Mouse (Mus musculus) layer of hippocampus, adult 8-10 months (tissue): ENCODE measurements around the gene Hpse2. TPM values are rescaled to one million over a fixed set of nuclear protein-coding genes. Genes with fewer than 3 reads are reported as not detected.
"Not testable (repeated sequence)": the region's sequence is repeated elsewhere in the genome, so short reads cannot be mapped to it uniquely, and the experiment has no call there.

Source experiments
- DNase-seq, 2 experiments: peaks; one replicate each; pipeline ENCODE4 v3.0.0; 2022; ENCODE audit warnings: low spot score in 2 of 2
- total RNA-seq, 4 experiments: library from RNA; stranded (reverse); gene quantifications; 2 replicates each; pipeline ENCODE4 v1.2.4; 2022

Gene Hpse2
- total RNA-seq = under 1 TPM; 0.18 to 0.41 (median 0.24) TPM

- no peak for DNase-seq
Measured at GRCm38 (mm10) chr19:43388017-43388904, at the start of gene Hpse2. Gene Hpse2, minus strand, starts transcription at chr19:43388355.

- DNase-seq = no peak
Measured at GRCm38 (mm10) chr19:43427446-43428224, 39.5 kb upstream of the Hpse2 start.

GRCm38 (mm10) chr19:43424082-43424481, 35.9 kb upstream of the Hpse2 start:
- DNase-seq = no peak

GRCm38 (mm10) chr19:43420506-43420905, 32.4 kb upstream of the Hpse2 start:
- no peak for DNase-seq

GRCm38 (mm10) chr19:43415565-43415964, 27.4 kb upstream of the Hpse2 start:
- DNase-seq = no peak

- DNase-seq = no peak
Measured at GRCm38 (mm10) chr19:43407181-43407580, 19.0 kb upstream of the Hpse2 start.

- peak; percentile 5 to 35 for DNase-seq
Measured at GRCm38 (mm10) chr19:43396327-43396726, 8.2 kb upstream of the Hpse2 start.

- no peak for DNase-seq
Measured at GRCm38 (mm10) chr19:43387071-43387770, 934 bp downstream of the Hpse2 start.

GRCm38 (mm10) chr19:43386041-43386952, 1.9 kb downstream of the Hpse2 start:
- DNase-seq = no peak

- DNase-seq = no peak
Measured at GRCm38 (mm10) chr19:43385451-43385850, 2.7 kb downstream of the Hpse2 start.

- no peak for DNase-seq
Measured at GRCm38 (mm10) chr19:43384978-43385431, 3.1 kb downstream of the Hpse2 start.

GRCm38 (mm10) chr19:43384346-43384977, 3.7 kb downstream of the Hpse2 start:
- DNase-seq = no peak

GRCm38 (mm10) chr19:43358830-43359229, 29.3 kb downstream of the Hpse2 start:
- no peak for DNase-seq

- peak; percentile 2 to 32 for DNase-seq
Measured at GRCm38 (mm10) chr19:43311125-43311524, 77.0 kb downstream of the Hpse2 start.

GRCm38 (mm10) chr19:43306756-43307155, 81.4 kb downstream of the Hpse2 start:
- no peak for DNase-seq

- DNase-seq = not testable (repeated sequence)
Measured at GRCm38 (mm10) chr19:43281336-43281735, 106.8 kb downstream of the Hpse2 start.

GRCm38 (mm10) chr19:43243993-43244392, 144.2 kb downstream of the Hpse2 start:
- no peak for DNase-seq

- no peak for DNase-seq
Measured at GRCm38 (mm10) chr19:43231711-43232110, 156.4 kb downstream of the Hpse2 start.

GRCm38 (mm10) chr19:43193562-43193961, 194.6 kb downstream of the Hpse2 start:
- DNase-seq = no peak

GRCm38 (mm10) chr19:43175437-43175965, 212.7 kb downstream of the Hpse2 start:
- DNase-seq = no peak
